Mouse (Mus musculus) midbrain, embryonic 14.5 days (tissue): ENCODE data around the gene Tex14. TPM values are rescaled to one million over a fixed set of nuclear protein-coding genes. Genes with fewer than 3 reads are reported as not detected.
A peak's percentile ranks its signal among the peaks of the same experiment; 100 is the strongest.
"Not testable (repeated sequence)": the region's sequence is repeated elsewhere in the genome, so short reads cannot be mapped to it uniquely, and the experiment has no call there.

Experiments used
- ATAC-seq: fragments of 200-750 bp; cut with Nextera tagmentation; 2 replicates; pipeline ENCODE4 v1.8.0; 2017; ENCODE audit warnings: moderate number of reproducible peaks, moderate library complexity; ENCODE audit not compliant: low FRiP score, low TSS enrichment
- DNase-seq: peaks from one replicate; pipeline ENCODE4 v3.0.0-alpha.2; 2015
- H3K27ac ChIP-seq: fragments of 300-500 bp; sonication (generic); replicated peaks from 2 replicates; pipeline ENCODE4 v1.5.1; 2014; ENCODE audit warnings: mild to moderate bottlenecking, low read depth, low read length, moderate library complexity
- H3K27me3 ChIP-seq: fragments of 300-500 bp; sonication (generic); 2 replicates; pipeline ENCODE4 v1.6.1; 2014; ENCODE audit warnings: low read length, control low read depth, mixed read lengths; ENCODE audit not compliant: control insufficient read depth, insufficient read depth
- H3K36me3 ChIP-seq: fragments of 300-500 bp; sonication (generic); 2 replicates; pipeline ENCODE4 v1.6.1; 2014; ENCODE audit warnings: low read length, control low read depth; ENCODE audit not compliant: control insufficient read depth, insufficient read depth
- H3K4me1 ChIP-seq: fragments of 300-500 bp; sonication (generic); 2 replicates; pipeline ENCODE4 v1.6.1; 2014; ENCODE audit warnings: mild to moderate bottlenecking, antibody characterized with exemption, low read length, control low read depth; ENCODE audit not compliant: control insufficient read depth, insufficient read depth
- H3K4me2 ChIP-seq: fragments of 300-500 bp; sonication (generic); 2 replicates; pipeline ENCODE4 v1.6.1; 2014; ENCODE audit warnings: mild to moderate bottlenecking, low read length, moderate library complexity
- H3K4me3 ChIP-seq: fragments of 300-500 bp; sonication (generic); replicated peaks from 2 replicates; pipeline ENCODE4 v1.5.1; 2014; ENCODE audit warnings: low read depth, low read length
- H3K9ac ChIP-seq: fragments of 300-500 bp; sonication (generic); replicated peaks from 2 replicates; pipeline ENCODE4 v1.6.1; 2014; ENCODE audit warnings: mild to moderate bottlenecking, low read length, moderate library complexity
- H3K9me3 ChIP-seq: fragments of 300-500 bp; sonication (generic); 2 replicates; pipeline ENCODE4 v1.6.1; 2016; ENCODE audit warnings: low read length, control low read depth, mixed read lengths; ENCODE audit not compliant: control insufficient read depth
- WGBS: fragments of 180-500 bp; shearing (Covaris S2); extraction: QIAGEN DNeasy Blood & Tissue Kit; methylation state at CpG from one replicate; pipeline ENCODE4 v1.1.7; 2014; 5-methylcytosine and 5-hydroxymethylcytosine counted together
- polyA plus RNA-seq: library from polyadenylated mRNA; unstranded; fragments of >200 nt; fragmentation: Nextera tagmentation; extraction: Ambion mirVana; gene quantifications from 2 replicates; pipeline ENCODE4 v1.2.1, GENCODE M21; 2014

The Tex14 gene
- polyA plus RNA-seq, 1 experiment from 2014 or later = 0.86 TPM

DNA sequence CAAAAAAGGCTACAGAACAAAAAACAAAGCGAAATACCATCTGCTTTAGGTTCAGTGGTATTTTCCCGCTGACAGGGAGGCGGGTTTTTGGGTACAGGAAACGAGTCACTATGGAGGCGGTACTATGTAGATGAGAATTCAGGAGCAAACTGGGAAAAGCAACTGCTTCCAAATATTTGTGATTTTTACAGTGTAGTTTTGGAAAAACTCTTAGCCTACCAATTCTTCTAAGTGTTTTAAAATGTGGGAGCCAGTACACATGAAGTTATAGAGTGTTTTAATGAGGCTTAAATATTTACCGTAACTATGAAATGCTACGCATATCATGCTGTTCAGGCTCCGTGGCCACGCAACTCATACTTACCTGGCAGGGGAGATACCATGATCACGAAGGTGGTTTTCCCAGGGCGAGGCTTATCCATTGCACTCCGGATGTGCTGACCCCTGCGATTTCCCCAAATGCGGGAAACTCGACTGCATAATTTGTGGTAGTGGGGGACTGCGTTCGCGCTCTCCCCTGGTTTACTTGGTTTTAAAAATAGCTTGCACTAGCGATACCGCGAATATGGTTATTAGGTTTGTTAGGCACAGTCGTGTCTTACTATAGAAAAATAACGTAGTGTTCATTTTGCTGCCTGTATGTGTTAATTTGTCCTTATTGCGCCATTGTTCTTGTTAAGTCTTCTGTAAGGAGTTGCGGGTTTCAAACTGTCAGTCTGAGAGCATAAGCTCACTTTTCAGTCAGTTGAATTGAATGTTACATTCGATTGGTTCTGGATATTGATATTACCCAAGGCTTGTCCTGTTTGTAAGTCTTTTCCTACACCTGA lies 17.9 kb downstream of the Tex14 start:
- peak overlapping the region; percentile 61 for H3K9ac ChIP-seq
- H3K36me3 ChIP-seq = no peaks in the 10 kb centered on the region
- peak; percentile 94 for DNase-seq
- H3K4me3 ChIP-seq = peak overlapping the region; percentile 40
- no peaks in the 10 kb centered on the region for H3K27me3 ChIP-seq
- peak; percentile 84 for ATAC-seq
- peaks cover 5% of the 10 kb centered on the region; the same call in 1 of the 2 replicates for H3K4me1 ChIP-seq
- under 1% methylated on average over 26 of the region's 26 CpGs for WGBS
- H3K9me3 ChIP-seq = no peaks in the 10 kb centered on the region
- H3K27ac ChIP-seq = peak overlapping the region; percentile 91
- peak overlapping the region; percentile 68 for H3K4me2 ChIP-seq

- ATAC-seq (no peak), DNase-seq (no peak)
- H3K9me3 ChIP-seq = no peaks in the 10 kb centered on the region
- no peak overlapping the region for H3K4me3 ChIP-seq
- no peak overlapping the region for H3K4me2 ChIP-seq
- no peaks in the 10 kb centered on the region for H3K36me3 ChIP-seq
- 46% methylated on average over 6 of the region's 6 CpGs for WGBS
- H3K27me3 ChIP-seq = no peaks in the 10 kb centered on the region
- H3K9ac ChIP-seq = no peak overlapping the region
- H3K27ac ChIP-seq = peak overlapping the region; percentile 84
- H3K4me1 ChIP-seq = peaks cover 5% of the 10 kb centered on the region; the same call in 1 of the 2 replicates
These were observed 18.9 kb downstream of the Tex14 start for GRCm38 (mm10) chr11:87423551-87424325.

- no peaks in the 10 kb centered on the region for H3K27me3 ChIP-seq
- peak overlapping the region; percentile 79 for H3K27ac ChIP-seq
- ATAC-seq (no peak), DNase-seq (no peak)
- peaks cover 5% of the 10 kb centered on the region; the same call in 1 of the 2 replicates for H3K4me1 ChIP-seq
- no peaks in the 10 kb centered on the region for H3K36me3 ChIP-seq
- H3K4me3 ChIP-seq = peak overlapping the region; percentile 16
- peak overlapping the region; percentile 41 for H3K4me2 ChIP-seq
- WGBS = under 1% methylated on average over 7 of the region's 7 CpGs
- H3K9me3 ChIP-seq = no peaks in the 10 kb centered on the region
- no peak overlapping the region; the same call in 1 of the 2 replicates for H3K9ac ChIP-seq
These were observed 21.2 kb downstream of the Tex14 start for GRCm38 (mm10) chr11:87426121-87426449.

DNA sequence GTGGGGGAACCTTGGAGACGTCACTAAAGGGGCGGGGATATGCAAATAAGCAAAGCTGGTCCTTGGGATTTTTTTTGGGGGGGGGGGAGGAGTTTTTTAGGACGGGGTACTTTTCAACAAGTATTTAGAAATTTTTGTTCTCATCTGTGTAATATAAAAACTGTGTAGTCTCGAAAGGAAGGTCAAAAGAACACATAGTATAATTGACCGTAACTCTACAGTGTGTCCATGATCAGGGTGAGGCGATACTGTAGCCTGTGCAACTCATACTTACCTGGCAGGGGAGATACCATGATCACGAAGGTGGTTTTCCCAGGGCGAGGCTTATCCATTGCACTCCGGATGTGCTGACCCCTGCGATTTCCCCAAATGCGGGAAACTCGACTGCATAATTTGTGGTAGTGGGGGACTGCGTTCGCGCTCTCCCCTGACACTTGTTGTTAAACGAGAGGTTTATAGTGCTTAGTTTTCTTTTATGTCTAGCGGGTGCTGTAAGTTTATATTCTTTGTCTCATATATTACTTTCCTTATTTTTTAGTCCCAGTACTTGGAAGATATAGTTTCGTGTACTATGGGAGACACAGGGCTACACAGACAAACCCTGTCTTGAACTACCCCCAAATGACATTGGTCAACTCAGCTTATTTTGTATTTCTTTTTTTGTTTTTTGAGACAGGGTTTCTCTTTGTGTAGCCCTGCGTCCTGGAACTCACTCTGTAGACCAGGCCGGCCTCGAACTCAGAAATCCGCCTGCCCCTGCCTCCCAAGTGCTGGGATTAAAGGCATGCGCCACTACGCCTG lies 21.8 kb downstream of the Tex14 start:
- peak; percentile 94 for DNase-seq
- not testable (repeated sequence) for H3K9me3 ChIP-seq, H3K9ac ChIP-seq, H3K4me1 ChIP-seq, H3K36me3 ChIP-seq, H3K27me3 ChIP-seq
- H3K4me2 ChIP-seq = peak overlapping the region; percentile 41
- peak overlapping the region; percentile 16 for H3K4me3 ChIP-seq
- WGBS = under 1% methylated on average over 24 of the region's 24 CpGs
- peak; percentile 91 for ATAC-seq
- peak overlapping the region; percentile 79 for H3K27ac ChIP-seq

GRCm38 (mm10) chr11:87427273-87428050 lies 22.6 kb downstream of the Tex14 start:
- Histone ChIP-seq H3K36me3 (no peaks in the 10 kb centered on the region), H3K27me3 (no peaks in the 10 kb centered on the region), H3K9me3 (no peaks in the 10 kb centered on the region), H3K27ac (peak overlapping the region; percentile 79), H3K9ac (no peak overlapping the region), H3K4me2 (no peak overlapping the region), H3K4me1 (no peaks in the 10 kb centered on the region), H3K4me3 (no peak overlapping the region)
- 55% methylated on average over 1 of the region's 1 CpGs for WGBS
- DNase-seq (no peak), ATAC-seq (no peak)

- H3K4me2 ChIP-seq = no peak overlapping the region
- no peaks in the 10 kb centered on the region for H3K27me3 ChIP-seq
- H3K4me1 ChIP-seq = no peaks in the 10 kb centered on the region
- 76% methylated on average over 2 of the region's 2 CpGs for WGBS
- no peak overlapping the region for H3K27ac ChIP-seq
- ATAC-seq = no peak
- H3K36me3 ChIP-seq = no peaks in the 10 kb centered on the region
- no peak overlapping the region for H3K4me3 ChIP-seq
- H3K9ac ChIP-seq = no peak overlapping the region; the same call in 1 of the 2 replicates
- no peak for DNase-seq
- H3K9me3 ChIP-seq = no peaks in the 10 kb centered on the region
These were observed 23.3 kb downstream of the Tex14 start for GRCm38 (mm10) chr11:87428051-87428673.

DNA sequence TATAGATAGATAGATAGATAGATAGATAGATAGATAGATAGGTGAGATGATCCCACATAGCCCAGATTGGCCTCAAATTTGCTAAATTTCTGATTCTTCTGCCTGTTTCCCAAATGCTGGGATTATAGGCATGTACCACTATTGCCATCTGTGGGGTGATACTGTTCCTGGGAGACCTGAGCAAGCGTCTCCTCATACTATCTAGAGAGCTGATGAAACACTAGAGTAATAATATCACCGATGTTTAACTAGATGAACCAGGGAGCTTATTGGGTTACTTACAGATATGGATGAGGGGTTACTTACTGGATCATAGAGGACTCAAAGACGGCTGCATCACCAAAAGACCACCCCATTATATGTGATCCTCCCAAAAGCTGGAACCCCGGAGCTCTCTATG lies 24.5 kb downstream of the Tex14 start:
- ATAC-seq (no peak), DNase-seq (no peak)
- Histone ChIP-seq H3K36me3 (no peaks in the 10 kb centered on the region), H3K4me2 (no peak overlapping the region), H3K27me3 (no peaks in the 10 kb centered on the region), H3K9me3 (no peaks in the 10 kb centered on the region), H3K27ac (no peak overlapping the region), H3K4me1 (no peaks in the 10 kb centered on the region), H3K4me3 (no peak overlapping the region), H3K9ac (no peak overlapping the region)
- WGBS = 80% methylated on average over 4 of the region's 4 CpGs
